Mouse (Mus musculus): ENCODE data around the gene Gm10309.
"Not testable (repeated sequence)": the region's sequence is repeated elsewhere in the genome, so short reads cannot be mapped to it uniquely, and the experiment has no call there.

DNA sequence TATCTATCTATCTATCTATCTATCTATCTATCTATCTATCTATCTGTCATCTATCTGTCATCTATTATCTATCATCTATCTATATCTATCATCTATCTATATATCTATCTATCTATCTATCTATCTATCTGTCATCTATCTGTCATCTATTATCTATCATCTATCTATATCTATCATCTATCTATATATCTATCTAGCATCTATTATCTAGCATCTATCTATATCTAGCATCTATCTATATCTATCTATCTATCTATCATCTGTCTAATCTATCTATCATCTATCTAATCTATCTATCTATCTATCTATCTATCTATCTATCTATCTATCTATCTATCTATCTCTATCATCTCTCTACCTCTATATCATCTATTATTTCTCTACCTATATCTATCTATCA, 27.6 kb downstream of the Gm10309 start:
- not testable (repeated sequence) for TF ChIP-seq CTCF (IDR thresholded peaks at IDR 0.05; ENCODE audit: extremely low read depth, insufficient read length, insufficient replicate concordance, low read depth, low read length); POLR2A (IDR thresholded peaks at IDR 0.05; ENCODE audit: low read depth, low read length)

Measured in small intestine, adult 2 months (tissue).